Mouse (Mus musculus): ENCODE data around the gene Gstk1.

- TF ChIP-seq POLR2A (IDR thresholded peaks at IDR 0.05; ENCODE audit: insufficient read depth, low read length), result no peak
- peak; percentile 93 for TF ChIP-seq CTCF (IDR thresholded peaks at IDR 0.05; ENCODE audit: low read depth, low read length)
Observed at GRCm38 (mm10) chr6:42264626-42265312, 19.0 kb downstream of the Gstk1 start, which contains the start of gene Casp2.

Data from ES-Bruce4 (cell line).